Mouse (Mus musculus) urinary bladder, postnatal 36 days (tissue): Measurements from ENCODE around the gene Tgfb3.

Source experiments
- DNase-seq, 2 experiments: peaks; one replicate each; pipeline ENCODE4 v3.0.0; 2022; ENCODE audit warnings: low spot score in 2 of 2, mixed read lengths in 1 of 2

Gene Tgfb3

GRCm38 (mm10) chr12:86030932-86031331, 47.9 kb downstream of the Tgfb3 start:
- DNase-seq: no peak

- DNase-seq: no peak
These were observed 51.1 kb downstream of the Tgfb3 start for GRCm38 (mm10) chr12:86027747-86028146.

- DNase-seq: no peak
These were observed 51.8 kb downstream of the Tgfb3 start for GRCm38 (mm10) chr12:86027000-86027399.

GRCm38 (mm10) chr12:86025480-86025879, 53.4 kb downstream of the Tgfb3 start:
- no peak for DNase-seq

- DNase-seq: no peak
These were observed 54.4 kb downstream of the Tgfb3 start for GRCm38 (mm10) chr12:86024426-86024825.

GRCm38 (mm10) chr12:86023081-86023871, 55.6 kb downstream of the Tgfb3 start:
- DNase-seq: no peak

- no peak for DNase-seq
These were observed 56.4 kb downstream of the Tgfb3 start for GRCm38 (mm10) chr12:86022282-86022984.

GRCm38 (mm10) chr12:86021583-86021982, 57.3 kb downstream of the Tgfb3 start:
- DNase-seq: no peak

- no peak for DNase-seq
These were observed 61.5 kb downstream of the Tgfb3 start for GRCm38 (mm10) chr12:86017360-86017759.

GRCm38 (mm10) chr12:86015114-86015513, 63.7 kb downstream of the Tgfb3 start:
- DNase-seq: no peak

GRCm38 (mm10) chr12:86014621-86015020, 64.2 kb downstream of the Tgfb3 start:
- no peak for DNase-seq

- DNase-seq: no peak
These were observed 64.7 kb downstream of the Tgfb3 start for GRCm38 (mm10) chr12:86014174-86014573.

GRCm38 (mm10) chr12:86012195-86012594, 66.6 kb downstream of the Tgfb3 start:
- DNase-seq: no peak

GRCm38 (mm10) chr12:86010656-86011055, 68.2 kb downstream of the Tgfb3 start:
- no peak for DNase-seq

- DNase-seq: no peak
These were observed 71.5 kb downstream of the Tgfb3 start for GRCm38 (mm10) chr12:86007377-86007776.
